Mouse (Mus musculus) gastrocnemius, adult 8-10 months (tissue): ENCODE measurements at regions not wholly inside any gene's neighbourhood (a gene's known extent, or its start where the extent isn't known, plus 50 kb on each side); places are given as distances from the start of the nearest gene placed in this dataset.
"Not testable (repeated sequence)": the region's sequence is repeated elsewhere in the genome, so short reads cannot be mapped to it uniquely, and the experiment has no call there.

Experiments used
- DNase-seq, 2 experiments: peaks; one replicate each; pipeline ENCODE4 v3.0.0; 2022; ENCODE audit warnings: low spot score in 2 of 2

GRCm38 (mm10) chr1:168686821-168687220 is 254.8 kb upstream of the Pbx1 start:
- DNase-seq, result no peak

GRCm38 (mm10) chr1:168685147-168685546 is 253.1 kb upstream of the Pbx1 start:
- DNase-seq, result no peak

GRCm38 (mm10) chr1:168681685-168682491 is 249.8 kb upstream of the Pbx1 start:
- no peak for DNase-seq

- DNase-seq, result no peak
These were observed 248.6 kb upstream of the Pbx1 start for GRCm38 (mm10) chr1:168680674-168681073.

GRCm38 (mm10) chr1:168676418-168677413 is 244.6 kb upstream of the Pbx1 start:
- no peak for DNase-seq

- DNase-seq, result no peak
These were observed 243.7 kb upstream of the Pbx1 start for GRCm38 (mm10) chr1:168675741-168676140.

- no peak for DNase-seq
These were observed 230.8 kb upstream of the Pbx1 start for GRCm38 (mm10) chr1:168662755-168663284.

GRCm38 (mm10) chr1:168660956-168661355 is 228.9 kb upstream of the Pbx1 start:
- no peak for DNase-seq

GRCm38 (mm10) chr1:168659578-168659977 is 227.5 kb upstream of the Pbx1 start:
- no peak for DNase-seq

GRCm38 (mm10) chr1:168632837-168633236 is 200.8 kb upstream of the Pbx1 start:
- DNase-seq, result no peak

- no peak for DNase-seq
These were observed 199.9 kb upstream of the Pbx1 start for GRCm38 (mm10) chr1:168631979-168632378.

GRCm38 (mm10) chr1:168601967-168602366 is 169.9 kb upstream of the Pbx1 start:
- not testable (repeated sequence) for DNase-seq

GRCm38 (mm10) chr1:168600461-168601160 is 168.5 kb upstream of the Pbx1 start:
- no peak for DNase-seq

GRCm38 (mm10) chr1:168598191-168598667 is 166.2 kb upstream of the Pbx1 start:
- no peak for DNase-seq

- no peak for DNase-seq
These were observed 165.4 kb upstream of the Pbx1 start for GRCm38 (mm10) chr1:168597495-168597894.

GRCm38 (mm10) chr1:168584137-168584536 is 152.1 kb upstream of the Pbx1 start:
- DNase-seq, result no peak

- no peak for DNase-seq
These were observed 150.4 kb upstream of the Pbx1 start for GRCm38 (mm10) chr1:168582434-168582833.

GRCm38 (mm10) chr1:168569930-168570515 is 138.0 kb upstream of the Pbx1 start:
- DNase-seq, result no peak

GRCm38 (mm10) chr1:168552394-168552793 is 120.3 kb upstream of the Pbx1 start:
- DNase-seq, result no peak

- DNase-seq, result no peak
These were observed 117.9 kb upstream of the Pbx1 start for GRCm38 (mm10) chr1:168549807-168550435.
